Mouse (Mus musculus): ENCODE data around the gene Prcc.
"Not testable (repeated sequence)": the region's sequence is repeated elsewhere in the genome, so short reads cannot be mapped to it uniquely, and the experiment has no call there.

Gene Prcc

GRCm38 (mm10) chr3:87905880-87906485, 20.6 kb upstream of the Prcc start, which contains the start of gene Hdgf:
Gene Hdgf (plus strand): TSS chr3:87906321.
- peak; percentile 96 for DNase-seq

DNA sequence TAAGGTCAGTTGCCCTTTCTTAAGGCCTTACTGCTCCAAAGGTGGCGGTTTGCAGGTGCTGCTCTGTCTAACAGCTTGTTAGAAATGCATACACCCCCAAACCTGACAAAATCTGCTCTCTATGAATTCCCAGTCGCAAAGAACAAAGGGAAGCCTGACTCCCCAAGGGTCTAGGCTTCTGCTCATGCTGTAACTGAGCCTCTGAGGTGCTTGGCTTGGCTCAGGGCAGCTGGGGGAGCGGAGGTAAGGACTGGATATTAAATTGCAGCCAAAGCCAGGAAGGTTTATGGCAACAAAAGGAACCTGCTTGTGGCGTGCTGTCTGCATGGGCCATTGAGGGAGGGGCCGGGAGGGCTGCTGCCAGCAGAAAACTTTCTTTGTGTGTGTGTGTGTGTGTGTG, 18.4 kb upstream of the Prcc start:
- no peak for DNase-seq

GRCm38 (mm10) chr3:87901959-87902358, 16.6 kb upstream of the Prcc start:
- DNase-seq: not testable (repeated sequence)

DNA sequence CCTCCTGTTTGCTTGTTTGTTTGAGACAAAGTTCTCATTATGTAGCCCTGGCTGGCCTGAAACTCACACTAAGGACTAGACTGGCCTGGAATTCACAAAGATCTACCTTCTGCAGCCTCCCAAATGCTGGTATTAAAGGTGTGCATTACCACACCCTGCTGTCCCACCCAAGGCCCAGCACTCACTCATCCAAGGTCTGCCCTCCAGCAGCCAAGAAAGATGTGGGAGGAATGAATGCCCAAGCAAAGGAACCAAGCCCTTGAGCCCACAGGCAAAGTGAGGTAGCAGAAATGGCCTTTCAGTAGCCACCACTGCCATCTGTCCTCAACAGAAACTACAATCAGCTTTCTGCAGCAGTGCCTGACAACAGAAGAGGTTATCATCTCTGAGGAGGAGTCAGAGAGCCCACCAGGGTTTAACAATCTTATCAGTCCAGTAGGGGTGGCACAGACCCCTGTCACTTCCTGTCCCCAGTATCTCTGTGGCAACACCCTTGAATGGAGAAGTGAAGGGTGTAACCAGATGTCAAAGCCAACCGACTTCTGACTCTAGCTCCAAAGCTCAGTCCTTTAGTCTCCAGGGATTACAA, 15.7 kb upstream of the Prcc start:
- no peak for DNase-seq

DNA sequence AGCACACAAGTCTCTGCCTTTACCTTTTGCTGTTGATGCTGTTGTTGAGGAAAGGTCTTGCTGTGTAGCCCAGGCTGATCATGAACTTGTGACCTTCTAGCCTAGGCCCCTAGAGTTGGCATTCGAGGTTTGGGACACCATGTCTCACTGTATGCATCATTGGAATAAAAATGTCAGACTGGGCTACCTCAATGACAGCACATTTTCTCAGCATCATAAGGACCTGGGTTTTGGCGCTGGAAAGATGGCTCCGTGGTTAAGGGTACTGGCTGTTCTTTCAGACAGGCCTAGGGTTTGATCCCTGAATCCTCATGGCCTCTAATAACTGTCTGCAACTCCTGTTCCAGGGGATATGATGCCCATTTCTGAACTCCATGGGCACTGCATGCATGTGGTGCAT, 14.4 kb upstream of the Prcc start:
- DNase-seq: no peak

GRCm38 (mm10) chr3:87899266-87899665, 13.9 kb upstream of the Prcc start:
- no peak for DNase-seq

- no peak for DNase-seq
Observed at GRCm38 (mm10) chr3:87893367-87893905, 8.0 kb upstream of the Prcc start.

DNA sequence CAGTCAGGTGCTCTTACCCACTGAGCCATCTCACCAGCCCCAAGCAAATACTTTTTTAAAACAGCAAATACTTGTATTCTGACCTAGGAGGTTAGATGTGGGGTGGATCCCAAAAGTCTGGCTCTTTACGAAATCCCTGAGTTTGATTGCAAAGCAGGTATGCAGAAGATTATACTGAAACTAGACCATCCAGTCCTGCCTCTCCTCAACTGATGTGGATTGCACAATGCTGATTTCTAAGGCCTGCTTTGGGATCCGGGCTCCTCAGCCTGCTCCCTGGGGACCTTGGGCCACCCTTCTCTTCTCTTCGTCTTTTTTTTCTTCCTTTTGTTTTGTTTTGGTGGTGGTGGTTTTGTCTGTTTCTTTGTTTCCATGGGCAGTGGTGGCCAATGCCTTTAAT, 6.1 kb upstream of the Prcc start:
- no peak for DNase-seq

DNA sequence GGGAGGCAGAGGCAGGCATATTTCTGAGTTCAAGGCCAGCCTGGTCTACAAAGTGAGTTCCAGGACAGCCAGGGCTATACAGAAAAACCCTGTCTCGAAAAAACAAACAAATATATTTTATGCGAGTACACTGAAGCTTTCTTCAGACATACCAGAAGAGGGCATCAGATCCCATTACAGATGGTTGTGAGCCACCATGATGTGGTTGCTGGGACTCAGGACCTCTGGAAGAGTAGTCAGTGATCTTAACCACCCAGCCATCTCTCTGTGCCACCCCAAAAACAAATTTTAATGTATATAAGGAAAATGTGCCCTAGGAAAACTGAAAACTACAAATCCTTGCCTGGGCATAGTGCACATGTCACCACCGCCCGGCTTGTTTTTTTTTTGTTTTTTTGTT, 2.0 kb upstream of the Prcc start:
- DNase-seq: not testable (repeated sequence)

DNA sequence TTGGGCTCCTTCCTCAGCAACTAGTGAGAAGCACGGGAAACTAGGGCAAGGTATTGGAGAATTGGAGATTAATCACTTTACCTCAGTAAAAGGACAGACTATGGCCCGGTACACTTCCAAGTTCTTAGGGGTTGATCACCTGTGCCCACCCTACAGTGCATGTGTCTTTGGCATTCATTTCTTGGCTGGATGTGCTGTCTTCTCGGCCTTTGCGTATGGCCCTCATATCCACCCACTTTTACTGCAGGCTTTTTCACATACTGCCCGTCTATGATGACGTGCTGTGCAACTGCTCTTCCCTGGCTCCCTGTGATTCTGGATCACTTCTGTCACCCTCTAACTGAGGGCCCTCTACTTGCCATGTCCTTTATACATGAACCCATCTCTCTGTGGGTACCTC, 1.0 kb upstream of the Prcc start:
- peak; percentile 71 for DNase-seq

DNA sequence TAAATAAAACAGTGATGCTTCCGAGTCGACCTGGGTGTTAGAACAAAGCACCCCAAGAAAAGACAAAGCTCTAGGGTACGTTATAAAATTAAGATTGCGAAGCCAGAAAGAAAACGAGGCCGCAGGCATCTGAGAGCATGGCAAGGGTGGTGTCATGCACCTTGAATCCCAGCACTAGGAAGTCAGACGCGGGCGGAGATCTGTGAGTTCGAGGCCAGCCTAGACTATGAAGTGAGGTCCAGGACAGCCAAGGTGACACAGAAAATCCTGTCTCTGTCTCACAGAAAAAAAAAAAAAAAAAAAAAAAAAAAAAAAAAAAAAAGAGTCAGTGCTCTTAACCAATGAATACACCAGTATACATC, 577 bp upstream of the Prcc start:
- DNase-seq: no peak

DNA sequence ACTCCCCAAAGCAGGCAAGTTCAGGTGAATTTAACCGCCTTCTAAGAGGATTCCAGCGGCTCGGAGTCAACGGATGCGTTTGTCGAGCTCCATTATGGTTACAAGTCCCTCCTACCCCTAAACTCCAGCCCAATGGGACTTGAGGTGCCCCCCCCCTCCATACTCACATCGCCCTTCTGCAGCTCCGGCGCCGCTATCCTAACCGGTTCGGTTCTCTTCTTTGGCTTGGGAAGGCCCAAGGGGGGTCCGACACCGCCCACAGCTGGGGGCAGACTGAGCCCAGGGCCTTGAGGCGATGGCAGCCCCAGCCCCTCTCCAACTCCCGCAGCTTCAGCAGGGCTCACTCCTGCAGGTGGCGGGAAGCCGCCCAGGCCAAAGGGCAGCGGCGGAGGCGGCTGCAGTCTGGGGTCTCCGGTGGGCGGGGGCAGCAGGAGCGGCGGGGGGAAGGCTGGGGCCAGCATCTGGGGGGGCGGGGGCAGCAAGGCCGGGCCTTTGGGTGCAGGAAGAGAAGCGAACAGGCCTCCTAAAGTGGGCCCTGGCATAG, 628 bp downstream of the Prcc start:
- DNase-seq: peak; percentile 83

- DNase-seq: no peak
Observed at GRCm38 (mm10) chr3:87884291-87884690, 1.1 kb downstream of the Prcc start.

- no peak for DNase-seq
Observed at GRCm38 (mm10) chr3:87877730-87878129, 7.7 kb downstream of the Prcc start.

DNA sequence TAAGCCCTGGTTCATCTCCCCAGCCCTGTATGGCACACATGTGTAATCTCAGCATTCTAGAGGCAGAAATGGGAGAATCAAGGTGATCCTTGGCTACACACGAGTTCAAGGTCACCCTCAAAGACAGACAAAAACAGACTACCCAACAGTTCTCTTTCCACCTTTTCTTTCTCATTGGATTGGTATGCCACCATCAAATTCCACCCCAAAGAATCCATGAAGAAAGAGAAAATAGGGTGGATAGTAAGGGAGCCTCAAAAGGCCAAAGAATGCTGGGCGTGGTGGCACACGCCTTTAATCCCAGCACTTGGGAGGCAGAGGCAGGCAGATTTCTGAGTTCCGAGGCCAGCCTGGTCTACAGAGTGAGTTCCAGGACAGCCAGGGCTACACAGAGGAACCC, 21.3 kb downstream of the Prcc start:
- not testable (repeated sequence) for DNase-seq

GRCm38 (mm10) chr3:87859813-87860212, 25.6 kb downstream of the Prcc start:
- DNase-seq: peak; percentile 34

DNA sequence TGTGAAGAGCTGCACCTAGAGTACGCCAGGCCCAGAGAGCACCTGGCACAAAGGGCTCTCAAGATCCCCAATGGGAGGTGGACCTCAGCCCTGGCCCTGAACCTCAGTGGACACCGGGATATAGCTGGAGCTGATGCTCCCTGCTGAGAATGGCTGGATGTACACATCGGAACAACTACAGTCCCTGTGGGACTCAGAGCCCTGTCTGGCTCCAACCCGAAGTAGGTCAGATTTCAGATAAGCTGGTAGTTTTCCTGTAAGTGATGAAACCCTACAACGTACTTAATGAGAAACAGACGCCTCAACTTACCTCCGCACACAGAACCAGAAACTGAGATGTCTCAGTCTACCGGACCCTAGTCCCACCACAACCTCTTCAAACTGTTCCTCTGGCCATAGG, 27.7 kb downstream of the Prcc start:
- DNase-seq: no peak

DNA sequence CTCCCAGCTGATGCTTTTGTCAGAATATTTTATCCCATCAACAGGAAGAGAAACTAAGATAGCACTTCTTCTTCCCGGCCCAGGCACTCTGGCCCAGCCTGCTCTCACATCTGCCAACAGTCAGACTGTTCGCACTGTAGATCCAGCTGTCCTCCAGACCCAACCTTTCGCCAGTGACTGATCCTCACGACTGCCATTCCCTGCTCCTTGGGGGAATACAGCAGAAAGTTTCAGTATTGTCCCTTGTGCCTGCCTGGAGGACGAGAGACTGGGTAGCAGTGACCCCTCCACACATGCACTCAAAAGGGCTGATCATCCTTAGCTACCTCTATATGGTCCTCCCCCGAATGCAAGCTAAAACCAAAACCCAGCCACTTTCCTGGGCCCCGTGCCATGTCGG, 29.5 kb downstream of the Prcc start:
- no peak for DNase-seq

- DNase-seq: no peak
Observed at GRCm38 (mm10) chr3:87854795-87855568, 30.4 kb downstream of the Prcc start.

DNA sequence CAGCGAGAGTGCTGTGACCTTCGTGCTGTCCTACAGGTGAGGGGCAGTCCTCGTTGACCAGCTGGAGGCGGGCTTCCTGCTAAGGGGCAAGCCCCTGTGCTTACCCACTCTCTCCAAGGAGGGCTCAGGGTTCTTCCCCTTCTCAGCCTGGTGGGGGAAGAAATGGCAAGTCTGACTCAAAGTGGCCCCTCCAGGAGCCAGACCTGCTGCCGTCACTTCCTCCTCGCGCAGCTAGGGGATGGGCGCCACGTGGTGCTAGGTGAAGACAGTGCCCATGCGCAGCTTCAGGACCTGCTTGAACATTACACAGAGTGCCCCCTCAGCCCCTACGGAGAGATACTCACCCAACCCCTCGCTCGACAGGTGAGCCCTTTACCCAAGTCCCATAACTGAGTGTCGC, 36.3 kb downstream of the Prcc start:
- no peak for DNase-seq

DNA sequence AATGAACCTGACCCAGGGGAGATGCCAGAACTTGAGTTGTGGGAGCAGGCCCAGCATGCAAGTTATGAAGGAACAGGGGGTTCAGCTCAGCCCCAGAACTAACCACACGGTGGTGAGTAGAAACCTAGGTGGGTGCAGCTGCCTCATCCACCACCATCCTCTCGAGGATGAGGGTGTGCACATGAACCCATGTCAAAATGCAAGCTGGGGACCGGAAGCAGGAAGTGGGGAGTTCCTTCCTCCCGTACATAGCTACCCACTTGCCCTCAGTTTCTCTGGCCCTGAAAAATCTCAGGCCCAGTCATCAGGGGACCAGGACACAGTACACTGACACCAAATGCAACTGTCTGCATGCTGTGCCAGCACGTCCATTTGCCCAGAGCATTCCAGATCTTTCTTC, 37.7 kb downstream of the Prcc start:
- no peak for DNase-seq

GRCm38 (mm10) chr3:87846650-87847110, 38.7 kb downstream of the Prcc start, which contains the start of gene Sh2d2a:
Gene Sh2d2a (plus strand): TSS chr3:87846755.
- DNase-seq: no peak

GRCm38 (mm10) chr3:87846186-87846585, 39.2 kb downstream of the Prcc start:
- no peak for DNase-seq

- DNase-seq: no peak
Observed at GRCm38 (mm10) chr3:87844981-87845380, 40.4 kb downstream of the Prcc start.

Measured in cerebellum, adult 11-12 months (tissue).